Mouse (Mus musculus) limb, embryonic 12.5 days (tissue): ENCODE measurements around the gene Dnah8. TPM values are rescaled to one million over a fixed set of nuclear protein-coding genes. Genes with fewer than 3 reads are reported as not detected.

ENCODE experiments used
- ATAC-seq: fragments of 200-750 bp; cut with Nextera tagmentation; 2 replicates; pipeline ENCODE4 v1.8.0; 2017; ENCODE audit warnings: low read depth, moderate TSS enrichment; ENCODE audit not compliant: insufficient number of reproducible peaks, insufficient read depth, low FRiP score, low TSS enrichment
- H3K27ac ChIP-seq: fragments of 300-500 bp; sonication (generic); 2 replicates; pipeline ENCODE4 v1.5.1; 2016; ENCODE audit warnings: mild to moderate bottlenecking, moderate library complexity
- H3K27me3 ChIP-seq: fragments of 300-500 bp; sonication (generic); 2 replicates; pipeline ENCODE4 v1.6.1; 2016; ENCODE audit warnings: mild to moderate bottlenecking, moderate library complexity
- H3K36me3 ChIP-seq: fragments of 300-500 bp; sonication (generic); 2 replicates; pipeline ENCODE4 v1.6.1; 2016; ENCODE audit warnings: mild to moderate bottlenecking, moderate library complexity
- H3K4me1 ChIP-seq: fragments of 300-500 bp; sonication (generic); replicated peaks from 2 replicates; pipeline ENCODE4 v1.6.1; 2016
- H3K4me2 ChIP-seq: fragments of 300-500 bp; sonication (generic); 2 replicates; pipeline ENCODE4 v1.6.1; 2016; ENCODE audit warnings: mild to moderate bottlenecking, moderate library complexity
- H3K4me3 ChIP-seq: fragments of 300-500 bp; sonication (generic); replicated peaks from 2 replicates; pipeline ENCODE4 v1.5.1; 2016; ENCODE audit warnings: mild to moderate bottlenecking
- H3K9ac ChIP-seq: fragments of 300-500 bp; sonication (generic); replicated peaks from 2 replicates; pipeline ENCODE4 v1.6.1; 2016; ENCODE audit warnings: mild to moderate bottlenecking, moderate library complexity
- H3K9me3 ChIP-seq: fragments of 300-500 bp; sonication (generic); 2 replicates; pipeline ENCODE4 v1.6.1; 2016; ENCODE audit warnings: mild to moderate bottlenecking, moderate library complexity
- WGBS: fragments of 180-500 bp; shearing (Covaris S2); methylation state at CpG from one replicate; pipeline ENCODE4 v1.1.7; 2016; 5-methylcytosine and 5-hydroxymethylcytosine counted together
- polyA plus RNA-seq: library from polyadenylated mRNA; unstranded; fragments of >200 nt; fragmentation: Nextera tagmentation; extraction: Ambion mirVana; gene quantifications from 2 replicates; pipeline ENCODE4 v1.2.1, GENCODE M21; 2016

Gene Dnah8
- polyA plus RNA-seq, 1 experiment from 2014 or later, result 1.6 TPM

- Histone ChIP-seq H3K4me3 (no peak overlapping the region), H3K4me2 (no peak overlapping the region), H3K4me1 (no peaks in the 10 kb centered on the region), H3K27me3 (no peaks in the 10 kb centered on the region), H3K9me3 (no peaks in the 10 kb centered on the region), H3K9ac (no peak overlapping the region), H3K36me3 (no peaks in the 10 kb centered on the region), H3K27ac (no peak overlapping the region)
- 94% methylated on average over 12 of the region's 12 CpGs for WGBS
- ATAC-seq, result no peak
These were observed 225.7 kb downstream of the Dnah8 start for GRCm38 (mm10) chr17:30849813-30850212.

- Histone ChIP-seq H3K4me3 (no peak overlapping the region), H3K36me3 (no peaks in the 10 kb centered on the region), H3K9ac (no peak overlapping the region)
These were observed 228.2 kb downstream of the Dnah8 start for GRCm38 (mm10) chr17:30852345-30852744.

GRCm38 (mm10) chr17:30857347-30857746 is 233.2 kb downstream of the Dnah8 start:
- no peaks in the 10 kb centered on the region for H3K9me3 ChIP-seq
- H3K27ac ChIP-seq, result no peak overlapping the region
- H3K36me3 ChIP-seq, result no peaks in the 10 kb centered on the region
- H3K4me2 ChIP-seq, result no peak overlapping the region
- H3K9ac ChIP-seq, result no peak overlapping the region
- no peak overlapping the region for H3K4me3 ChIP-seq
- H3K27me3 ChIP-seq, result peaks cover 2% of the 10 kb centered on the region; the same call in 1 of the 2 replicates
- peaks cover 3% of the 10 kb centered on the region; the same call in 1 of the 2 replicates for H3K4me1 ChIP-seq
- no peak for ATAC-seq
- 84% methylated on average over 5 of the region's 5 CpGs for WGBS

More at GRCm38 (mm10) chr17:30852345-30852744, 228.2 kb downstream of the Dnah8 start:
- no peaks in the 10 kb centered on the region for H3K4me1 ChIP-seq
- H3K4me2 ChIP-seq, result no peak overlapping the region
- no peak overlapping the region for H3K27ac ChIP-seq
- no peaks in the 10 kb centered on the region for H3K27me3 ChIP-seq
- no peak for ATAC-seq
- H3K9me3 ChIP-seq, result no peaks in the 10 kb centered on the region

GRCm38 (mm10) chr17:30858586-30859259 is 234.6 kb downstream of the Dnah8 start:
- Histone ChIP-seq H3K9me3 (no peaks in the 10 kb centered on the region), H3K4me1 (peaks cover 3% of the 10 kb centered on the region; the same call in 1 of the 2 replicates), H3K27me3 (peaks cover 2% of the 10 kb centered on the region; the same call in 1 of the 2 replicates), H3K9ac (no peak overlapping the region), H3K27ac (no peak overlapping the region), H3K36me3 (no peaks in the 10 kb centered on the region), H3K4me3 (no peak overlapping the region), H3K4me2 (no peak overlapping the region)
- no peak for ATAC-seq
- 72% methylated on average over 11 of the region's 11 CpGs for WGBS

- Histone ChIP-seq H3K4me1 (peaks cover 3% of the 10 kb centered on the region; the same call in 1 of the 2 replicates), H3K9ac (no peak overlapping the region), H3K36me3 (no peaks in the 10 kb centered on the region), H3K27ac (no peak overlapping the region), H3K4me2 (no peak overlapping the region), H3K27me3 (peaks cover 2% of the 10 kb centered on the region; the same call in 1 of the 2 replicates), H3K9me3 (no peaks in the 10 kb centered on the region), H3K4me3 (no peak overlapping the region)
- WGBS, result 32% methylated on average over 10 of the region's 10 CpGs
- no peak for ATAC-seq
These were observed 235.9 kb downstream of the Dnah8 start for GRCm38 (mm10) chr17:30859989-30860585.

GRCm38 (mm10) chr17:30860606-30861005 is 236.5 kb downstream of the Dnah8 start:
- Histone ChIP-seq H3K27ac (no peak overlapping the region), H3K4me2 (no peak overlapping the region), H3K9me3 (no peaks in the 10 kb centered on the region), H3K9ac (no peak overlapping the region), H3K4me3 (no peak overlapping the region), H3K27me3 (peaks cover 2% of the 10 kb centered on the region; the same call in 1 of the 2 replicates), H3K36me3 (no peaks in the 10 kb centered on the region), H3K4me1 (peaks cover 3% of the 10 kb centered on the region; the same call in 1 of the 2 replicates)
- no peak for ATAC-seq
- 51% methylated on average over 7 of the region's 7 CpGs for WGBS

- WGBS, result 69% methylated on average over 8 of the region's 8 CpGs
- no peak for ATAC-seq
- Histone ChIP-seq H3K27ac (no peak overlapping the region), H3K9ac (no peak overlapping the region), H3K9me3 (no peaks in the 10 kb centered on the region), H3K27me3 (0 out of 2 replicates have a peak, but pooled peaks cover 3% of the 10 kb centered on the region), H3K4me2 (no peak overlapping the region), H3K36me3 (no peaks in the 10 kb centered on the region), H3K4me3 (no peak overlapping the region), H3K4me1 (no peaks in the 10 kb centered on the region)
These were observed 242.1 kb downstream of the Dnah8 start for GRCm38 (mm10) chr17:30866281-30866680.

- H3K4me3 ChIP-seq, result no peak overlapping the region
- H3K4me2 ChIP-seq, result no peak overlapping the region
- H3K27me3 ChIP-seq, result 0 out of 2 replicates have a peak, but pooled peaks cover 3% of the 10 kb centered on the region
- H3K27ac ChIP-seq, result no peak overlapping the region
- H3K9me3 ChIP-seq, result no peaks in the 10 kb centered on the region
- H3K4me1 ChIP-seq, result no peaks in the 10 kb centered on the region
- no peak overlapping the region for H3K9ac ChIP-seq
- ATAC-seq, result no peak
- WGBS, result 87% methylated on average over 9 of the region's 9 CpGs
- no peaks in the 10 kb centered on the region for H3K36me3 ChIP-seq
These were observed 242.8 kb downstream of the Dnah8 start for GRCm38 (mm10) chr17:30866966-30867365.

- H3K4me1 ChIP-seq, result no peaks in the 10 kb centered on the region
- H3K4me2 ChIP-seq, result no peak overlapping the region
- WGBS, result 44% methylated on average over 10 of the region's 10 CpGs
- peaks cover 5% of the 10 kb centered on the region for H3K9me3 ChIP-seq
- no peak for ATAC-seq
- 0 out of 2 replicates have a peak, but pooled peaks cover 3% of the 10 kb centered on the region for H3K27me3 ChIP-seq
- no peak overlapping the region for H3K27ac ChIP-seq
- H3K4me3 ChIP-seq, result no peak overlapping the region
- H3K9ac ChIP-seq, result no peak overlapping the region
- no peaks in the 10 kb centered on the region for H3K36me3 ChIP-seq
These were observed 246.9 kb downstream of the Dnah8 start for GRCm38 (mm10) chr17:30871040-30871439.

GRCm38 (mm10) chr17:30874276-30874675 is 250.1 kb downstream of the Dnah8 start:
- Histone ChIP-seq H3K27ac (no peak overlapping the region), H3K4me3 (no peak overlapping the region), H3K36me3 (no peaks in the 10 kb centered on the region), H3K9me3 (peaks cover 5% of the 10 kb centered on the region), H3K9ac (no peak overlapping the region), H3K4me1 (no peaks in the 10 kb centered on the region), H3K4me2 (no peak overlapping the region), H3K27me3 (no peaks in the 10 kb centered on the region)
- no peak for ATAC-seq
- WGBS, result 59% methylated on average over 15 of the region's 15 CpGs

- 79% methylated on average over 7 of the region's 7 CpGs for WGBS
- peaks cover 5% of the 10 kb centered on the region for H3K9me3 ChIP-seq
- H3K4me1 ChIP-seq, result no peaks in the 10 kb centered on the region
- H3K27me3 ChIP-seq, result peaks cover 10% of the 10 kb centered on the region; the same call in 1 of the 2 replicates
- no peak overlapping the region for H3K27ac ChIP-seq
- no peak overlapping the region for H3K4me3 ChIP-seq
- H3K4me2 ChIP-seq, result no peak overlapping the region
- ATAC-seq, result no peak
- H3K9ac ChIP-seq, result no peak overlapping the region
- no peaks in the 10 kb centered on the region for H3K36me3 ChIP-seq
These were observed 253.3 kb downstream of the Dnah8 start for GRCm38 (mm10) chr17:30877456-30877855.
